Mouse (Mus musculus) megakaryocyte, embryonic 14.5 days (primary cell): ENCODE measurements at regions not wholly inside any gene's neighbourhood (a gene's known extent, or its start where the extent isn't known, plus 50 kb on each side); places are given as distances from the start of the nearest gene placed in this dataset.

Experiments
- H3K27me3 ChIP-seq: replicated peaks from 2 replicates; pipeline ENCODE3; 2012; ENCODE audit warnings: inconsistent platforms
- H3K36me3 ChIP-seq: replicated peaks from 2 replicates; pipeline ENCODE3; 2012; ENCODE audit warnings: low read length, inconsistent platforms, mixed read lengths
- H3K4me1 ChIP-seq: 2 replicates; pipeline ENCODE4 v1.6.1; 2012; ENCODE audit warnings: inconsistent platforms
- H3K4me3 ChIP-seq: replicated peaks from 2 replicates; pipeline ENCODE3; 2012; ENCODE audit warnings: moderate library complexity, mild to moderate bottlenecking, inconsistent platforms
- H3K9me3 ChIP-seq: 2 replicates; pipeline ENCODE4 v1.6.1; 2012; ENCODE audit warnings: inconsistent platforms
- FLI1 ChIP-seq: IDR thresholded peaks from 2 replicates; pipeline ENCODE4 v1.6.1; 2012; ENCODE audit warnings: low read length, inconsistent platforms, mixed read lengths
- GATA1 ChIP-seq: IDR thresholded peaks from 3 replicates; pipeline ENCODE4 v1.6.1; 2012; ENCODE audit warnings: mixed read lengths, low read length, inconsistent platforms, borderline replicate concordance

- no peaks in the 10 kb centered on the region for H3K4me1 ChIP-seq
- H3K27me3 ChIP-seq = no peaks in the 10 kb centered on the region
- peaks cover 8% of the 10 kb centered on the region; the same call in 1 of the 2 replicates for H3K9me3 ChIP-seq
- H3K4me3 ChIP-seq = no peak overlapping the region
- H3K36me3 ChIP-seq = no peaks in the 10 kb centered on the region
- TF ChIP-seq GATA1 = no peak
Observed at GRCm38 (mm10) chr14:58844565-58844964, 298.1 kb downstream of the 1700129C05Rik start.

- Histone ChIP-seq H3K4me1 (no peaks in the 10 kb centered on the region), H3K4me3 (no peak overlapping the region), H3K27me3 (no peaks in the 10 kb centered on the region), H3K36me3 (no peaks in the 10 kb centered on the region), H3K9me3 (peaks cover 4% of the 10 kb centered on the region; the same call in 1 of the 2 replicates)
- TF ChIP-seq FLI1 = no peak
- TF ChIP-seq GATA1 = no peak
Observed at GRCm38 (mm10) chr14:58842196-58842886, 300.4 kb downstream of the 1700129C05Rik start.

GRCm38 (mm10) chr14:58822938-58823337, 319.8 kb downstream of the 1700129C05Rik start:
- Histone ChIP-seq H3K9me3 (peaks cover 33% of the 10 kb centered on the region), H3K4me1 (no peaks in the 10 kb centered on the region), H3K4me3 (no peak overlapping the region), H3K36me3 (no peaks in the 10 kb centered on the region), H3K27me3 (no peaks in the 10 kb centered on the region)
- no peak for TF ChIP-seq GATA1
- TF ChIP-seq FLI1 = no peak

GRCm38 (mm10) chr14:58817961-58818504, 324.7 kb downstream of the 1700129C05Rik start:
- TF ChIP-seq GATA1 (no peak), FLI1 (no peak)
- Histone ChIP-seq H3K9me3 (peaks cover 28% of the 10 kb centered on the region), H3K36me3 (no peaks in the 10 kb centered on the region), H3K4me1 (no peaks in the 10 kb centered on the region), H3K27me3 (no peaks in the 10 kb centered on the region), H3K4me3 (no peak overlapping the region)

- peaks cover 22% of the 10 kb centered on the region for H3K9me3 ChIP-seq
- H3K27me3 ChIP-seq = no peaks in the 10 kb centered on the region
- TF ChIP-seq GATA1 = no peak
- no peak for TF ChIP-seq FLI1
- H3K4me1 ChIP-seq = no peaks in the 10 kb centered on the region
- no peak overlapping the region for H3K4me3 ChIP-seq
- H3K36me3 ChIP-seq = no peaks in the 10 kb centered on the region
Observed at GRCm38 (mm10) chr14:58816540-58816876, 326.2 kb downstream of the 1700129C05Rik start.

GRCm38 (mm10) chr14:58815616-58816539, 326.8 kb downstream of the 1700129C05Rik start:
- Histone ChIP-seq H3K27me3 (no peaks in the 10 kb centered on the region), H3K36me3 (no peaks in the 10 kb centered on the region), H3K9me3 (peaks cover 21% of the 10 kb centered on the region), H3K4me3 (no peak overlapping the region), H3K4me1 (no peaks in the 10 kb centered on the region)
- no peak for TF ChIP-seq GATA1
- no peak for TF ChIP-seq FLI1

GRCm38 (mm10) chr14:58812585-58812984, 330.1 kb downstream of the 1700129C05Rik start:
- H3K4me3 ChIP-seq = no peak overlapping the region
- no peaks in the 10 kb centered on the region for H3K27me3 ChIP-seq
- TF ChIP-seq GATA1 (no peak), FLI1 (no peak)
- H3K4me1 ChIP-seq = no peaks in the 10 kb centered on the region
- no peaks in the 10 kb centered on the region for H3K36me3 ChIP-seq
- peaks cover 18% of the 10 kb centered on the region for H3K9me3 ChIP-seq

GRCm38 (mm10) chr14:58801402-58801861, 341.3 kb downstream of the 1700129C05Rik start:
- Histone ChIP-seq H3K4me3 (no peak overlapping the region), H3K27me3 (no peaks in the 10 kb centered on the region), H3K9me3 (no peaks in the 10 kb centered on the region), H3K4me1 (no peaks in the 10 kb centered on the region), H3K36me3 (no peaks in the 10 kb centered on the region)
- no peak for TF ChIP-seq FLI1
- no peak for TF ChIP-seq GATA1

GRCm38 (mm10) chr14:58788190-58788945, 354.3 kb downstream of the 1700129C05Rik start:
- Histone ChIP-seq H3K36me3 (no peaks in the 10 kb centered on the region), H3K27me3 (no peaks in the 10 kb centered on the region), H3K4me3 (no peak overlapping the region), H3K4me1 (no peaks in the 10 kb centered on the region), H3K9me3 (peaks cover 15% of the 10 kb centered on the region)
- no peak for TF ChIP-seq GATA1
- TF ChIP-seq FLI1 = no peak
